Mouse (Mus musculus): ENCODE measurements around the gene Gm5615.

The Gm5615 gene

GRCm38 (mm10) chr9:36541863-36542262 lies at the start of gene Gm5615:
TSS of gene Gm5615 (minus strand) at chr9:36541963.
- DNase-seq (ENCODE audit: low read depth, low spot score) = no peak

- no peak for DNase-seq (ENCODE audit: low read depth, low spot score)
Observed at GRCm38 (mm10) chr9:36582535-36582934, 40.8 kb upstream of the Gm5615 start, which contains the start of gene Gm17689. TSS of gene Gm17689 (minus strand) at chr9:36582635.

- DNase-seq (ENCODE audit: low read depth, low spot score) = no peak
Observed at GRCm38 (mm10) chr9:36504211-36504610, 37.6 kb downstream of the Gm5615 start.

- DNase-seq (ENCODE audit: low read depth, low spot score) = no peak
Observed at GRCm38 (mm10) chr9:36495824-36496223, 45.9 kb downstream of the Gm5615 start.

GRCm38 (mm10) chr9:36494501-36495220 lies 47.1 kb downstream of the Gm5615 start:
- DNase-seq (ENCODE audit: low read depth, low spot score) = no peak
